Mouse (Mus musculus): ENCODE results near the gene Syt14. TPM values are rescaled to one million over a fixed set of nuclear protein-coding genes. Genes with fewer than 3 reads are reported as not detected.
A peak's percentile ranks its signal among the peaks of the same experiment; 100 is the strongest.

Gene Syt14
- total and polyA plus RNA-seq, 2 experiments: under 0.01 TPM; not detected in 1

DNA sequence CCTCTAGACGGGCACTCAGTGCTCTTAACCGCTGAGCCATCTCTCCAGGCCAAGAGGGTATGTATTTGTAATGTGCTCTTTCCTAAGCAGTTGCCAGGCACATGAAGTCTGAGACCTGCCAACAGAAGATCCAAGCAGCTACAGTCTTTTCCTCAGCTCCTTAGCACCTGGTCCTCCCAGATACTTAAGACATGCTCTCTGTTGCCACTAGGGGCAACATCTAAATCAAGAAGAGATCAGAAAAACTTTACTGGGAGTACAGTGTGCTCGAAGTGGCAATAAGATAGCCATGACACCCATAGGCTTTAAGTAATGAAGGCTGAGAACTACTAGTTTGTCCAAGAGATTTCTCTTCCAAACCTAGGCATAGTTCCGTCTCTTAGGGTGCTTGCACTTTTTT, 155.4 kb downstream of the Syt14 start:
- WGBS: 90% methylated on average over 4 of the region's 4 CpGs
- no peaks in the 10 kb centered on the region for H3K27me3 ChIP-seq (ENCODE audit: control insufficient read depth, insufficient read depth, low read length)
- DNase-seq (ENCODE audit: extremely low read depth, low read depth, low spot score): no peak
- TF ChIP-seq CTCF (IDR thresholded peaks at IDR 0.05; ENCODE audit: low read depth, low read length) (no peak), POLR2A (IDR thresholded peaks at IDR 0.05; ENCODE audit: extremely low read depth, insufficient read depth, low read length) (no peak)
- H3K9ac ChIP-seq (ENCODE audit: low read depth, low read length): no peak overlapping the region
- no peak overlapping the region for H3K4me3 ChIP-seq (ENCODE audit: insufficient read depth, low read depth, low read length)
- no peaks in the 10 kb centered on the region for H3K79me2 ChIP-seq (ENCODE audit: control insufficient read depth, insufficient read depth, low read length)
- H3K4me1 ChIP-seq (ENCODE audit: control insufficient read depth, insufficient read depth, low read length): no peaks in the 10 kb centered on the region
- H3K27ac ChIP-seq (replicated peaks; ENCODE audit: insufficient read depth, low read depth, low read length): no peak overlapping the region
- no peaks in the 10 kb centered on the region for H3K36me3 ChIP-seq (ENCODE audit: control insufficient read depth, insufficient read depth, low read length)

DNA sequence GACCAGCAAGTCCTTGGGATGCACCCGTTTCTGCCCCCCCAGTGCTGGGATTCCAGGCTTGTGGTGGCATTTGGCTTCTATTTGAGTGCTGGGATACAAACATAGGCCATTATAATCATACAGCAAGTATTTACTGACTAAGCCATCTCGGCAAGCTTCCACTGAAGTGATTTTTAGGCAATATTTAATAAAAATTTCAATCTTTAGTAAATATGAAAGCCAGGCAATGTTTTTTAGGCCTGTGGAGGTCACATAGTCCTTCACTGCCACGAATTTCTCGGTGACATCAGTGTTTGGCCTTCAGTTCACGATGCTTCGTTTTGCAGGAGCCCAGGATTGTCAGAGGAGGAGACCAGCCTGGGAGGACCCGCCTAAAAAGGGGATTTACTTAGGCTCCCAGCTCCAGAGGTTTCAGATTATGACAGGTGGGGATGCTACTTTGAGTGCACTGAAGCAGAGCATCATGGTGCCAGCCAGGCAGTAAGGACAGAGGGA, 156.4 kb downstream of the Syt14 start:
- Histone ChIP-seq H3K4me3 (ENCODE audit: insufficient read depth, low read depth, low read length) (no peak overlapping the region), H3K79me2 (ENCODE audit: control insufficient read depth, insufficient read depth, low read length) (no peaks in the 10 kb centered on the region), H3K36me3 (ENCODE audit: control insufficient read depth, insufficient read depth, low read length) (no peaks in the 10 kb centered on the region), H3K27ac (replicated peaks; ENCODE audit: insufficient read depth, low read depth, low read length) (no peak overlapping the region), H3K27me3 (ENCODE audit: control insufficient read depth, insufficient read depth, low read length) (no peaks in the 10 kb centered on the region), H3K9ac (ENCODE audit: low read depth, low read length) (no peak overlapping the region), H3K4me1 (ENCODE audit: control insufficient read depth, insufficient read depth, low read length) (no peaks in the 10 kb centered on the region)
- no peak for DNase-seq (ENCODE audit: extremely low read depth, low read depth, low spot score)
- 80% methylated on average over 7 of the region's 7 CpGs for WGBS
- no peak for TF ChIP-seq CTCF (IDR thresholded peaks at IDR 0.05; ENCODE audit: low read depth, low read length)
- no peak for TF ChIP-seq POLR2A (IDR thresholded peaks at IDR 0.05; ENCODE audit: extremely low read depth, insufficient read depth, low read length)

DNA sequence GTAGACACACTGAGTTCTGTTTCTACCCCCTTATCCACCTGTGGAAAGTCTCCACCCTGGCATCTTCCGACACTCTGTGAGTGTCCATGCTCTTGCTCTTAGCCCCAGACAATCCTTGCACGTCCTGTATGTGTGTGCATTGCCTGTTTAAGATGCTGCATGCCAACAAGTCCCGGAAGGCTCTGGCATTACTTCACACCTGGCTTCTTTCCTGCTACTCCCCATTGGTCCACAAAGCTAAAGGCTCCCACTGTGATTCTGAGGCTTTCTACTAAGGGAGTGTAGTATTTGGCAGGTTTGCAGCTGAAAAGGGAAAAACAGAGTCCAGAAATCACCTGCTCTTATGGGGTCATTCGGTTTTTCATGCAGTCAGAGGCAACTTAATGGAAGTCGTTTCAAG, 162.7 kb downstream of the Syt14 start:
- Histone ChIP-seq H3K4me1 (ENCODE audit: control insufficient read depth, insufficient read depth, low read length) (no peaks in the 10 kb centered on the region), H3K4me3 (ENCODE audit: insufficient read depth, low read depth, low read length) (no peak overlapping the region), H3K27me3 (ENCODE audit: control insufficient read depth, insufficient read depth, low read length) (no peaks in the 10 kb centered on the region), H3K36me3 (ENCODE audit: control insufficient read depth, insufficient read depth, low read length) (no peaks in the 10 kb centered on the region), H3K9ac (ENCODE audit: low read depth, low read length) (no peak overlapping the region), H3K79me2 (ENCODE audit: control insufficient read depth, insufficient read depth, low read length) (no peaks in the 10 kb centered on the region), H3K27ac (replicated peaks; ENCODE audit: insufficient read depth, low read depth, low read length) (no peak overlapping the region)
- WGBS: 69% methylated on average over 5 of the region's 5 CpGs
- TF ChIP-seq POLR2A (IDR thresholded peaks at IDR 0.05; ENCODE audit: extremely low read depth, insufficient read depth, low read length) (no peak), CTCF (IDR thresholded peaks at IDR 0.05; ENCODE audit: low read depth, low read length) (no peak)
- DNase-seq (ENCODE audit: extremely low read depth, low read depth, low spot score): no peak

DNA sequence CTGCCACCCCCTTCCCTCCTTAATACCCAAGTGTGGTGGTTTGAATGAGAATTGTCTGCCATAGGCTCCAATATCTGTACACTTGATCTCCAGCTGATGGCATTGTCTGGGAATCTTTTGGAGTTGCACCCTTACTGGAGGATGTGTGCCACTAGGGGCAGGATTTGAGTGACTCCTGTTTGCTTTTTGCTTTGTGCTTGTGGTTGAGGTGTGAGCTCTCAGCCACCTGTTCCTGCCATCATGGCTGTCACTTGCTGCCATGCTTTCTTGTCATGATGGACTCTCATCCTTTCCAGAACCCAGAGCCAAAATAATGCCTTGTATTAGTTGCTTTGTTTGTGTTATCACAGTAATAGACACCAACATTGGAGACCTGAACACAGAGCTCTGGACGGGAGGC, 165.8 kb downstream of the Syt14 start:
- 89% methylated on average over 1 of the region's 1 CpGs for WGBS
- Histone ChIP-seq H3K27ac (replicated peaks; ENCODE audit: insufficient read depth, low read depth, low read length) (no peak overlapping the region), H3K9ac (ENCODE audit: low read depth, low read length) (no peak overlapping the region), H3K4me1 (ENCODE audit: control insufficient read depth, insufficient read depth, low read length) (no peaks in the 10 kb centered on the region), H3K36me3 (ENCODE audit: control insufficient read depth, insufficient read depth, low read length) (no peaks in the 10 kb centered on the region), H3K4me3 (ENCODE audit: insufficient read depth, low read depth, low read length) (no peak overlapping the region), H3K79me2 (ENCODE audit: control insufficient read depth, insufficient read depth, low read length) (no peaks in the 10 kb centered on the region), H3K27me3 (ENCODE audit: control insufficient read depth, insufficient read depth, low read length) (no peaks in the 10 kb centered on the region)
- TF ChIP-seq POLR2A (IDR thresholded peaks at IDR 0.05; ENCODE audit: extremely low read depth, insufficient read depth, low read length): no peak
- no peak for TF ChIP-seq CTCF (IDR thresholded peaks at IDR 0.05; ENCODE audit: low read depth, low read length)
- no peak for DNase-seq (ENCODE audit: extremely low read depth, low read depth, low spot score)

DNA sequence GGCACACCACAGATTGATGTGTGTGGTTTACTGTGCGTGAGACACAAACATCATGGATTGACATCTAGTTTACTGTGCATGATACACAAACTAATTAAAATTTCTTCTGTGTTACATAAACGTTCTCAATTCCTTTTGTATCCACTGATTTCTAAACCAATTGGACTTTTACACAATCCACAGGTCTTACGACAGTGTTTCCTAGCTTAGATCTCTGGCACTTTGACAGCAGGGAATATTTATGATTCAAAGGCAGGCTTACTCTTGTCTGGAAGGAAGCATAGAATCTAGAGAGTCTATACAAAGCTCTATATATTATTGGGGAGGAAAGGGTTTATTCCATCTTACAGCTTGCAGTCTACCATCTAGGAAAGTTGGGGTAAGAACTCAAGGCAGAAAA, 171.1 kb downstream of the Syt14 start:
- peak; percentile 28 for DNase-seq (ENCODE audit: extremely low read depth, low read depth, low spot score)
- H3K36me3 ChIP-seq (ENCODE audit: control insufficient read depth, insufficient read depth, low read length): no peaks in the 10 kb centered on the region
- H3K4me1 ChIP-seq (ENCODE audit: control insufficient read depth, insufficient read depth, low read length): no peaks in the 10 kb centered on the region

DNA sequence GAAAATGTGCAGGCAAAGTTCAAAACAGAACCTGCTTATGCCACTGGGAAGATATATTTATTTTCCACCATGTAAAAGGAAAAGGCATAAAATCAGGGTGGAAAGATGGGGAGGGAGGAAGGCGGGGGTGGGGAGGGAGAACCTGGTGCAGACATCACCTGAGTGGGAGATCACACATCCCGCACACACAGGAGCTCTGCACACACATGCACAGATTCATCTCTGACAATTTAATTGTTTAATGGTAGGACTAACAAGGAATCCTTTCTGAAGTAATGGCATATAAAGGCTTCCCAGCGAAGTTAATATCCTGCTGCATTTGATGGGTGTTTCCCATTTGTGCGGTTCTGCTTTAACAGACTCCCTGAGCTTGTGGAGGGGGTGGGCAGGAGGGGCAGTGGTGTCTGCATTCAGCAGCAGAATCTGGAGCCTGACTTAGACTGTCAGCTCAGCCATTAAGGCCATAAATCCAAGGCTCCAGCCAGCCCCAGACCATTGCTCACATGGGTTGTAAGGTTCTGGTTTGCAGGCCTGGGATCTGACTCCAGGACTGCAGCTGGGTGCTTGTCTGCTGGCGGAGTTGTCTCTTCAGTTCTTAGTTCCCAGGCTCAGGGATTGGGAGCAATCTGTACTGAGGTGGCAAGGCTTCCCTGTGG, 174.1 kb downstream of the Syt14 start:
- H3K27ac ChIP-seq (replicated peaks; ENCODE audit: insufficient read depth, low read depth, low read length): no peak overlapping the region
- 90% methylated on average over 5 of the region's 5 CpGs for WGBS
- H3K27me3 ChIP-seq (ENCODE audit: control insufficient read depth, insufficient read depth, low read length): no peaks in the 10 kb centered on the region
- TF ChIP-seq CTCF (IDR thresholded peaks at IDR 0.05; ENCODE audit: low read depth, low read length) (no peak), POLR2A (IDR thresholded peaks at IDR 0.05; ENCODE audit: extremely low read depth, insufficient read depth, low read length) (no peak)
- H3K79me2 ChIP-seq (ENCODE audit: control insufficient read depth, insufficient read depth, low read length): no peaks in the 10 kb centered on the region
- no peaks in the 10 kb centered on the region for H3K4me1 ChIP-seq (ENCODE audit: control insufficient read depth, insufficient read depth, low read length)
- H3K9ac ChIP-seq (ENCODE audit: low read depth, low read length): no peak overlapping the region
- H3K4me3 ChIP-seq (ENCODE audit: insufficient read depth, low read depth, low read length): no peak overlapping the region
- no peaks in the 10 kb centered on the region for H3K36me3 ChIP-seq (ENCODE audit: control insufficient read depth, insufficient read depth, low read length)
- DNase-seq (ENCODE audit: extremely low read depth, low read depth, low spot score): no peak

More for the DNA sequence above, 171.1 kb downstream of the Syt14 start:
- 54% methylated on average over 3 of the region's 3 CpGs for WGBS
- H3K9ac ChIP-seq (ENCODE audit: low read depth, low read length): no peak overlapping the region
- H3K4me3 ChIP-seq (ENCODE audit: insufficient read depth, low read depth, low read length): no peak overlapping the region
- H3K79me2 ChIP-seq (ENCODE audit: control insufficient read depth, insufficient read depth, low read length): no peaks in the 10 kb centered on the region
- H3K27ac ChIP-seq (replicated peaks; ENCODE audit: insufficient read depth, low read depth, low read length): no peak overlapping the region
- TF ChIP-seq CTCF (IDR thresholded peaks at IDR 0.05; ENCODE audit: low read depth, low read length): no peak
- no peaks in the 10 kb centered on the region for H3K27me3 ChIP-seq (ENCODE audit: control insufficient read depth, insufficient read depth, low read length)

Measured in liver, adult 2 months (tissue).